Mouse (Mus musculus): ENCODE results near the gene Sdk1.

GRCm38 (mm10) chr5:141428132-141428531 lies 186.8 kb downstream of the Sdk1 start:
- no peak for TF ChIP-seq POLR2A (IDR thresholded peaks at IDR 0.05; ENCODE audit: control insufficient read depth, extremely low read depth, insufficient read depth, low read length, poor library complexity)
- no peak for TF ChIP-seq CTCF (IDR thresholded peaks at IDR 0.05; ENCODE audit: borderline replicate concordance, control insufficient read depth, extremely low read depth, insufficient read depth, low read length, poor library complexity)
